In the genomic region with DNA sequence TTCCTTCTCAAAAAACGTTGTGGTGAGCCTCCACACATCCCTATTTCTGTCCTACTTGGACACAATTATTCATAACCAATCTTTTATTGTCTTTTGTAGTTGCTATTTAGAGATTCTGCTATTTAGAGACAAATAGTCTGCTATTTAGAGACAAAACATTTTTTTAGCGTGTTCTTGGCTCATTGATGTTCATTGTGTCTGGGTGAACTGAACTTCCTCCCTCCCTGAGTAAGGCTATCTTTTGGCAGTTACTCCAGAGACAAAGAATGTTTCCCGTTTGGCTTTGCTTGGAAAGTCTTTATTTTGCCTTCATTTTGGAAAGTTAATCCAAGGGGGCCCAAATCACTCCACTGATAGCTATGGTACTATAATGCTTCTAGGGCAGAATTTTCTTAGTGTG, we compare ENCODE assay signal across 26 mouse cellular contexts.
DNase-seq lines count a peak whose midpoint lies in the region; ATAC-seq and TF ChIP-seq lines count a peak whose summit lies in the region.
"Had no signal": no experiment of that assay in that cellular context is flagged by ENCODE, and none has a peak within 500 bp of the region (broad histone marks: within the 10 kb centered on the region; RNA-seq: fewer than 3 reads in every experiment).

No protein-coding gene starts in this region.

- no peak overlapping the region for H3K4me3 ChIP-seq in lung, embryonic 14.5 days (ENCODE audit: low read depth, low read length)
- H3K4me3 ChIP-seq: embryonic facial prominence, embryonic 12.5 days; embryonic facial prominence, embryonic 15.5 days; gastrocnemius, adult 2 months; heart, embryonic 15.5 days; hindbrain, embryonic 12.5 days; hindbrain, embryonic 15.5 days had no signal

- H3K4me1 ChIP-seq in lung, embryonic 14.5 days (ENCODE audit: insufficient read depth): no peaks in the 10 kb centered on the region
- H3K4me1 ChIP-seq: embryonic facial prominence, embryonic 12.5 days; embryonic facial prominence, embryonic 15.5 days; heart, embryonic 15.5 days; hindbrain, embryonic 12.5 days; hindbrain, embryonic 15.5 days had no signal

- no peak overlapping the region for H3K27ac ChIP-seq in lung, embryonic 14.5 days (ENCODE audit: low read depth)
- H3K27ac ChIP-seq: embryonic facial prominence, embryonic 12.5 days; embryonic facial prominence, embryonic 15.5 days; gastrocnemius, adult 2 months; heart, embryonic 15.5 days; hindbrain, embryonic 12.5 days; hindbrain, embryonic 15.5 days had no signal

- no peak for ATAC-seq in lung, embryonic 14.5 days (ENCODE audit: insufficient read depth)
- ATAC-seq: forebrain, embryonic 14.5 days; forebrain, postnatal 0 days; Patski had no signal

- no peak overlapping the region for H3K9ac ChIP-seq in lung, embryonic 14.5 days
- H3K9ac ChIP-seq: embryonic facial prominence, embryonic 12.5 days; embryonic facial prominence, embryonic 15.5 days; forebrain, postnatal 0 days; heart, embryonic 15.5 days; hindbrain, embryonic 12.5 days; hindbrain, embryonic 15.5 days had no signal

- H3K27me3 ChIP-seq in lung, embryonic 14.5 days (ENCODE audit: insufficient read depth, low read length): no peaks in the 10 kb centered on the region
- H3K27me3 ChIP-seq: CH12.LX; embryonic facial prominence, embryonic 12.5 days; embryonic facial prominence, embryonic 15.5 days; heart, embryonic 15.5 days; hindbrain, embryonic 12.5 days; hindbrain, embryonic 15.5 days had no signal

- intact Hi-C loops in heart, postnatal 14 days (cut with DNase I): no loop called here

- no peaks in the 10 kb centered on the region for H3K9me3 ChIP-seq in lung, embryonic 14.5 days (ENCODE audit: low read depth, low read length)
- H3K9me3 ChIP-seq: embryonic facial prominence, embryonic 12.5 days; embryonic facial prominence, embryonic 15.5 days; G1E; heart, embryonic 15.5 days; hindbrain, embryonic 12.5 days; hindbrain, embryonic 15.5 days had no signal

- peak; percentile 46 for DNase-seq in heart, adult 8-10 months (ENCODE audit: low spot score)
- no peak for DNase-seq in heart, postnatal 14 days
- DNase-seq in kidney, adult 9 months: peak; percentile 35
- no peak for DNase-seq in kidney, postnatal 25 days
- DNase-seq in lung, embryonic 14.5 days: peak; percentile 30
- DNase-seq in lung, postnatal 4 days: no peak
- DNase-seq in thymus, postnatal 0 days (ENCODE audit: low spot score): no peak
- DNase-seq: adrenal gland, postnatal 10 days; adrenal gland, postnatal 36 days; B cell, adult 2 months; cerebellum, adult 18-20 months; cerebellum, adult 9-10 months; cerebellum, postnatal 14 days; forebrain, postnatal 0 days; gastrocnemius, adult 2 months; gastrocnemius, postnatal 14 days had no signal

- no peak overlapping the region for H3K4me2 ChIP-seq in lung, embryonic 14.5 days
- H3K4me2 ChIP-seq: embryonic facial prominence, embryonic 12.5 days; embryonic facial prominence, embryonic 15.5 days; heart, embryonic 11.5 days; heart, embryonic 15.5 days; hindbrain, embryonic 12.5 days; hindbrain, embryonic 15.5 days had no signal

- TF ChIP-seq CTCF in lung, embryonic 14.5 days (IDR thresholded peaks at IDR 0.05; ENCODE audit: low read depth): no peak

- H3K36me3 ChIP-seq in lung, embryonic 14.5 days (ENCODE audit: insufficient read depth): no peaks in the 10 kb centered on the region
- H3K36me3 ChIP-seq: embryonic facial prominence, embryonic 12.5 days; embryonic facial prominence, embryonic 15.5 days; G1E; heart, embryonic 15.5 days; hindbrain, embryonic 12.5 days; hindbrain, embryonic 15.5 days had no signal

- WGBS in lung, embryonic 14.5 days: 43% methylated on average over 3 of the region's 3 CpGs

Comparison
In these comparisons a context has a peak if more than half of its experiments do, and no peak if none do; other contexts are left out.
1. DNase-seq: peak in heart, adult 8-10 months (single experiment), kidney, adult 9 months (single experiment) and lung, embryonic 14.5 days (single experiment); none in heart, postnatal 14 days (0 of 2), kidney, postnatal 25 days (0 of 2), lung, postnatal 4 days (0 of 2) and thymus, postnatal 0 days (single experiment).